Mouse (Mus musculus) forebrain, embryonic 16.5 days (tissue): ENCODE data around the gene Tbc1d15. TPM values are rescaled to one million over a fixed set of nuclear protein-coding genes. Genes with fewer than 3 reads are reported as not detected.

Experiments
- polyA plus RNA-seq: library from polyadenylated mRNA; unstranded; fragments of >200 nt; fragmentation: Nextera tagmentation; extraction: Ambion mirVana; gene quantifications from 2 replicates; pipeline ENCODE4 v1.2.1, GENCODE M21; 2015

Gene Tbc1d15
- polyA plus RNA-seq, 1 experiment from 2014 or later: 39.9 TPM

Other genes with a start within 250 kb of the Tbc1d15 start
- gene Tph2, start 66.4 kb downstream of the Tbc1d15 start, polyA plus RNA-seq: 0.24 and 0.25 TPM in 2 replicates
- 5.1 and 6.0 TPM in 2 replicates for gene Rab21, start 64.1 kb upstream of the Tbc1d15 start, polyA plus RNA-seq
- gene Tmem19, start 111.0 kb upstream of the Tbc1d15 start, polyA plus RNA-seq: 40.8 and 43.9 TPM in 2 replicates
- gene Thap2, start 133.0 kb upstream of the Tbc1d15 start, polyA plus RNA-seq: 27.2 and 30.7 TPM in 2 replicates
- 17.5 and 21.2 TPM in 2 replicates for gene Zfc3h1, start 133.5 kb upstream of the Tbc1d15 start, polyA plus RNA-seq